Mouse (Mus musculus) heart, embryonic 10.5 days (tissue): ENCODE data around the gene Scaf8. TPM values are rescaled to one million over a fixed set of nuclear protein-coding genes. Genes with fewer than 3 reads are reported as not detected.

Experiments used
- polyA plus RNA-seq: library from polyadenylated mRNA; unstranded; fragments of >200 nt; fragmentation: Nextera tagmentation; extraction: Ambion mirVana; gene quantifications from 2 replicates; pipeline ENCODE4 v1.2.1, GENCODE M21; 2016

Scaf8 gene
- polyA plus RNA-seq, 1 experiment from 2014 or later, result 21.1 TPM

Other genes starting within 250 kb of the Scaf8 start
- gene Tiam2, start 211.6 kb downstream of the Scaf8 start, polyA plus RNA-seq, result 3.5 and 3.7 TPM in 2 replicates